Mouse (Mus musculus) telencephalon, adult 2 months (tissue): ENCODE data around the gene Dtx4.

Source experiments
- DNase-seq: peaks from one replicate; pipeline ENCODE4 v3.0.0-alpha.2; 2011; ENCODE audit warnings: low read depth, low spot score

Gene Dtx4

GRCm38 (mm10) chr19:12418312-12418711 is 82.9 kb downstream of the Dtx4 start:
- DNase-seq = no peak

- no peak for DNase-seq
Observed at GRCm38 (mm10) chr19:12417361-12417760, 83.9 kb downstream of the Dtx4 start, which contains the start of gene Olfr1441. Olfr1441 (plus strand) TSS chr19:12417433.
